Mouse (Mus musculus): ENCODE results near the gene Wdr20. TPM values are rescaled to one million over a fixed set of nuclear protein-coding genes. Genes with fewer than 3 reads are reported as not detected.

Gene Wdr20
- polyA plus RNA-seq, 1 experiment = 36.4 TPM

GRCm38 (mm10) chr12:110764531-110764930 lies 26.8 kb downstream of the Wdr20 start:
- Histone ChIP-seq H3K36me3 (ENCODE audit: control insufficient read depth, insufficient read depth, low read length, poor library complexity, severe bottlenecking) (no peaks in the 10 kb centered on the region), H3K27me3 (ENCODE audit: control insufficient read depth, insufficient read depth, low read length, poor library complexity, severe bottlenecking) (no peaks in the 10 kb centered on the region), H3K4me1 (ENCODE audit: control insufficient read depth, insufficient read depth, low read length) (no peaks in the 10 kb centered on the region), H3K4me3 (ENCODE audit: low read depth, low read length) (no peak overlapping the region), H3K9ac (ENCODE audit: low read depth, poor library complexity, severe bottlenecking) (no peak overlapping the region), H3K9me3 (replicated peaks; ENCODE audit: control insufficient read depth, insufficient read depth, low read length, poor library complexity, severe bottlenecking) (no peaks in the 10 kb centered on the region), H3K27ac (ENCODE audit: insufficient read depth, low read length) (no peak overlapping the region)
- TF ChIP-seq POLR2A (IDR thresholded peaks at IDR 0.05; ENCODE audit: insufficient read depth, low read length) (no peak), EP300 (IDR thresholded peaks at IDR 0.05; ENCODE audit: insufficient read depth, low read depth, low read length) (no peak), CTCF (IDR thresholded peaks at IDR 0.05; ENCODE audit: low read depth, low read length) (no peak)

GRCm38 (mm10) chr12:110768562-110768961 lies 30.8 kb downstream of the Wdr20 start:
- H3K27ac ChIP-seq (ENCODE audit: insufficient read depth, low read length) = no peak overlapping the region
- H3K27me3 ChIP-seq (ENCODE audit: control insufficient read depth, insufficient read depth, low read length, poor library complexity, severe bottlenecking) = no peaks in the 10 kb centered on the region
- no peak overlapping the region for H3K4me3 ChIP-seq (ENCODE audit: low read depth, low read length)
- H3K36me3 ChIP-seq (ENCODE audit: control insufficient read depth, insufficient read depth, low read length, poor library complexity, severe bottlenecking) = no peaks in the 10 kb centered on the region
- no peaks in the 10 kb centered on the region for H3K4me1 ChIP-seq (ENCODE audit: control insufficient read depth, insufficient read depth, low read length)
- H3K9me3 ChIP-seq (replicated peaks; ENCODE audit: control insufficient read depth, insufficient read depth, low read length, poor library complexity, severe bottlenecking) = no peaks in the 10 kb centered on the region
- TF ChIP-seq EP300 (IDR thresholded peaks at IDR 0.05; ENCODE audit: insufficient read depth, low read depth, low read length) = no peak
- TF ChIP-seq CTCF (IDR thresholded peaks at IDR 0.05; ENCODE audit: low read depth, low read length) = no peak
- H3K9ac ChIP-seq (ENCODE audit: low read depth, poor library complexity, severe bottlenecking) = no peak overlapping the region

DNA sequence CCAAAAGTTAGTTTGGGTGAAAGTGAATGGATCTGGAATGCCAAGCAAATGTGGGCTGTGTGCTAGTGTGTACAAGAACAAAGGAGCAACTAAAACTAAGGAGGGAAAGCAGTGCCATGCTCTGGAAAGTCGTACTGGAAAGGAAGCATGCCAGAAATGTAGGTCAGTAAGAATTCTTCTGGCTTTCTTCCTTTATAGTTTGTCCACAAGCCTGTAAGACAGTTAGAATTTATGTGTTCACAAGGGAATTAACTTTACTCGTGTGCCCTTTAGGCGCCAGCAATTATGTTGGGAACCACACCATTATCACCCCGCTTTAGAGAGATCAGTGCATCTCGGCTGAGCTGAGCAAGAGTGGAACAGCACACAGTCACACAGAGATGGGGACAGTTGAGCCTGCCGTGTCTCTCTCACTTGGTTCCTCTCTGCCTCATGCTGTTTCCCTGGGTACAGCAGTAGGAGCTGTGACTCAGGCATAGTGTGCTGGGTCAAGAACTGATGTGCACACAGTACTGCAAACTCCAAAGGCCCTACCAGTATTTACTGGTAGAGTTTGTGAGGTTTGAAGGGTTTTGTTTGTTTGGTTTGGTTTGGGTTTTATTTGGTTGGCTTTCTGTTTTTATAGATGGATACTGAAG lies 32.0 kb downstream of the Wdr20 start:
- Histone ChIP-seq H3K4me3 (ENCODE audit: low read depth, low read length) (no peak overlapping the region), H3K9ac (ENCODE audit: low read depth, poor library complexity, severe bottlenecking) (no peak overlapping the region), H3K36me3 (ENCODE audit: control insufficient read depth, insufficient read depth, low read length, poor library complexity, severe bottlenecking) (no peaks in the 10 kb centered on the region), H3K27me3 (ENCODE audit: control insufficient read depth, insufficient read depth, low read length, poor library complexity, severe bottlenecking) (no peaks in the 10 kb centered on the region), H3K27ac (ENCODE audit: insufficient read depth, low read length) (no peak overlapping the region), H3K9me3 (replicated peaks; ENCODE audit: control insufficient read depth, insufficient read depth, low read length, poor library complexity, severe bottlenecking) (no peaks in the 10 kb centered on the region), H3K4me1 (ENCODE audit: control insufficient read depth, insufficient read depth, low read length) (no peaks in the 10 kb centered on the region)
- TF ChIP-seq POLR2A (IDR thresholded peaks at IDR 0.05; ENCODE audit: insufficient read depth, low read length) = no peak
- no peak for TF ChIP-seq EP300 (IDR thresholded peaks at IDR 0.05; ENCODE audit: insufficient read depth, low read depth, low read length)
- TF ChIP-seq CTCF (IDR thresholded peaks at IDR 0.05; ENCODE audit: low read depth, low read length) = no peak

- H3K27ac ChIP-seq (ENCODE audit: insufficient read depth, low read length) = no peak overlapping the region
- H3K4me1 ChIP-seq (ENCODE audit: control insufficient read depth, insufficient read depth, low read length) = no peaks in the 10 kb centered on the region
- H3K9ac ChIP-seq (ENCODE audit: low read depth, poor library complexity, severe bottlenecking) = no peak overlapping the region
- TF ChIP-seq POLR2A (IDR thresholded peaks at IDR 0.05; ENCODE audit: insufficient read depth, low read length) (no peak), CTCF (IDR thresholded peaks at IDR 0.05; ENCODE audit: low read depth, low read length) (no peak), EP300 (IDR thresholded peaks at IDR 0.05; ENCODE audit: insufficient read depth, low read depth, low read length) (no peak)
- H3K36me3 ChIP-seq (ENCODE audit: control insufficient read depth, insufficient read depth, low read length, poor library complexity, severe bottlenecking) = no peaks in the 10 kb centered on the region
- H3K4me3 ChIP-seq (ENCODE audit: low read depth, low read length) = no peak overlapping the region
- H3K9me3 ChIP-seq (replicated peaks; ENCODE audit: control insufficient read depth, insufficient read depth, low read length, poor library complexity, severe bottlenecking) = no peaks in the 10 kb centered on the region
- no peaks in the 10 kb centered on the region for H3K27me3 ChIP-seq (ENCODE audit: control insufficient read depth, insufficient read depth, low read length, poor library complexity, severe bottlenecking)
Measured at GRCm38 (mm10) chr12:110770479-110771247, 32.9 kb downstream of the Wdr20 start.

- Histone ChIP-seq H3K9ac (ENCODE audit: low read depth, poor library complexity, severe bottlenecking) (no peak overlapping the region), H3K27me3 (ENCODE audit: control insufficient read depth, insufficient read depth, low read length, poor library complexity, severe bottlenecking) (no peaks in the 10 kb centered on the region), H3K27ac (ENCODE audit: insufficient read depth, low read length) (no peak overlapping the region), H3K4me1 (ENCODE audit: control insufficient read depth, insufficient read depth, low read length) (no peaks in the 10 kb centered on the region), H3K4me3 (ENCODE audit: low read depth, low read length) (no peak overlapping the region), H3K36me3 (ENCODE audit: control insufficient read depth, insufficient read depth, low read length, poor library complexity, severe bottlenecking) (no peaks in the 10 kb centered on the region), H3K9me3 (replicated peaks; ENCODE audit: control insufficient read depth, insufficient read depth, low read length, poor library complexity, severe bottlenecking) (no peaks in the 10 kb centered on the region)
- TF ChIP-seq POLR2A (IDR thresholded peaks at IDR 0.05; ENCODE audit: insufficient read depth, low read length) (no peak), CTCF (IDR thresholded peaks at IDR 0.05; ENCODE audit: low read depth, low read length) (no peak), EP300 (IDR thresholded peaks at IDR 0.05; ENCODE audit: insufficient read depth, low read depth, low read length) (no peak)
Measured at GRCm38 (mm10) chr12:110771961-110772360, 34.2 kb downstream of the Wdr20 start.

All from ES-Bruce4 (cell line).